Mouse (Mus musculus): ENCODE measurements around the gene Mctp2. TPM values are rescaled to one million over a fixed set of nuclear protein-coding genes. Genes with fewer than 3 reads are reported as not detected.
"Not testable (repeated sequence)": the region's sequence is repeated elsewhere in the genome, so short reads cannot be mapped to it uniquely, and the experiment has no call there.

Mctp2 gene
- polyA plus RNA-seq, 1 experiment from 2014 or later = 1.5 TPM

GRCm38 (mm10) chr7:72260766-72261655 is 45.4 kb downstream of the Mctp2 start:
- no peak overlapping the region for H3K4me3 ChIP-seq
- no peak overlapping the region for H3K27ac ChIP-seq (replicated peaks)
- no peak overlapping the region for H3K4me2 ChIP-seq
- no peak for ATAC-seq (ENCODE audit: low read depth)
- H3K9me3 ChIP-seq = no peaks in the 10 kb centered on the region
- no peak overlapping the region for H3K9ac ChIP-seq
- no peaks in the 10 kb centered on the region for H3K4me1 ChIP-seq (replicated peaks)
- no peaks in the 10 kb centered on the region for H3K36me3 ChIP-seq
- no peaks in the 10 kb centered on the region for H3K27me3 ChIP-seq
- 92% methylated on average over 8 of the region's 8 CpGs for WGBS

DNA sequence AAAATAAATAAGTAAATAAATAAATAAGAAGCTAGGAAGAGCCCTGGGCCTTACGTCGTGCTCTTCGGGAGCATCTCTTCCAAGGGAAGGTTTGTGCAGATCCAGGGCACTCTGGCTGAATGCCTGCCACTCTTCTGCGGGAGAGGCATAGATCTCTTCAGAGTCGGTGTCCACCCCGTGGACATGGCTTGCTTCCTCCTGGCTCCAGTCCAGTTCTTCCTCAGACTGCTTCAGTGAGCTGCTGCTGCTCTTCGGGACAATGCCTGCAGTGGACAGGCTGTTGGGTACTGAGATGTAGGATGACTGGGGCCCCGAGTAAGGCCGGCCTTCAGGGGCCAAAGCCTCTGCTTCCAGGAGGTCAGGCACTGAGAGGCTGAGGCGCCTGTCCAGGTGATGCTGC is 47.4 kb downstream of the Mctp2 start:
- no peaks in the 10 kb centered on the region for H3K4me1 ChIP-seq (replicated peaks)
- H3K27me3 ChIP-seq = no peaks in the 10 kb centered on the region
- ATAC-seq (ENCODE audit: low read depth) = no peak
- H3K27ac ChIP-seq (replicated peaks) = no peak overlapping the region
- 84% methylated on average over 10 of the region's 10 CpGs for WGBS
- H3K4me2 ChIP-seq = no peak overlapping the region
- no peaks in the 10 kb centered on the region for H3K9me3 ChIP-seq
- no peak overlapping the region for H3K9ac ChIP-seq
- no peak overlapping the region for H3K4me3 ChIP-seq
- H3K36me3 ChIP-seq = no peaks in the 10 kb centered on the region

DNA sequence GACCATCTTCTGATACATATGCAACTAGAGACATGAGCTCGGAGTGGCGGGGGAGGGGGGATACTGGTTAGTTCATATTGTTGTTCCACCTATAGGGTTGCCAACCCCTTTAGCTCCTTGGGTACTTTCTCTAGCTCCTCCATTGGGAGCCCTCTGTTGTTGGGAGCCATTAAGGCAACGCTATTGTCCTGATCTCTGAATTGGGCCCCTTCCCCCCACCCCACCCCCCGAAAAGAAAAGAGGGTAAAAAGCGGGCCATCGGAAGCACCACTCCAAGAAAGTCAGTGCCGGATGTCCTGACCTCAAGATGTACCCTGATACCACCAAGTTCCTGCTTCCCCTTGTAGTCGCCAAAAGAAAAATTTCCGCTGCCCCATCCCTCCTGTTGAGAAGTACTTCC is 56.1 kb downstream of the Mctp2 start:
- not testable (repeated sequence) for H3K9ac ChIP-seq; H3K4me2 ChIP-seq; H3K9me3 ChIP-seq; H3K27ac ChIP-seq (replicated peaks); ATAC-seq (ENCODE audit: low read depth); H3K27me3 ChIP-seq; H3K36me3 ChIP-seq; H3K4me1 ChIP-seq (replicated peaks); H3K4me3 ChIP-seq
- WGBS = 88% methylated on average over 8 of the region's 9 CpGs

- WGBS = 95% methylated on average over 9 of the region's 9 CpGs
- Histone ChIP-seq H3K4me1 (replicated peaks) (no peaks in the 10 kb centered on the region), H3K36me3 (no peaks in the 10 kb centered on the region), H3K4me2 (no peak overlapping the region), H3K4me3 (no peak overlapping the region), H3K9ac (no peak overlapping the region), H3K27me3 (no peaks in the 10 kb centered on the region), H3K27ac (replicated peaks) (no peak overlapping the region), H3K9me3 (no peaks in the 10 kb centered on the region)
- no peak for ATAC-seq (ENCODE audit: low read depth)
Observed at GRCm38 (mm10) chr7:72241269-72241668, 65.1 kb downstream of the Mctp2 start.

GRCm38 (mm10) chr7:72239782-72240493 is 66.5 kb downstream of the Mctp2 start:
- Histone ChIP-seq H3K4me2 (no peak overlapping the region), H3K27me3 (no peaks in the 10 kb centered on the region), H3K9me3 (no peaks in the 10 kb centered on the region), H3K9ac (no peak overlapping the region), H3K4me1 (replicated peaks) (no peaks in the 10 kb centered on the region), H3K36me3 (no peaks in the 10 kb centered on the region), H3K4me3 (no peak overlapping the region), H3K27ac (replicated peaks) (no peak overlapping the region)
- 0 out of 2 replicates have a peak, but pooled peaks have one; percentile 50 for ATAC-seq (ENCODE audit: low read depth)
- WGBS = 37% methylated on average over 3 of the region's 3 CpGs

GRCm38 (mm10) chr7:72238575-72238974 is 67.8 kb downstream of the Mctp2 start:
- H3K9ac ChIP-seq = no peak overlapping the region
- no peaks in the 10 kb centered on the region for H3K27me3 ChIP-seq
- 44% methylated on average over 4 of the region's 4 CpGs for WGBS
- H3K9me3 ChIP-seq = no peaks in the 10 kb centered on the region
- no peaks in the 10 kb centered on the region for H3K36me3 ChIP-seq
- no peak overlapping the region for H3K4me2 ChIP-seq
- H3K4me1 ChIP-seq (replicated peaks) = no peaks in the 10 kb centered on the region
- no peak overlapping the region for H3K27ac ChIP-seq (replicated peaks)
- no peak overlapping the region for H3K4me3 ChIP-seq
- ATAC-seq (ENCODE audit: low read depth) = peak; percentile 50; the same call in 1 of the 2 replicates

DNA sequence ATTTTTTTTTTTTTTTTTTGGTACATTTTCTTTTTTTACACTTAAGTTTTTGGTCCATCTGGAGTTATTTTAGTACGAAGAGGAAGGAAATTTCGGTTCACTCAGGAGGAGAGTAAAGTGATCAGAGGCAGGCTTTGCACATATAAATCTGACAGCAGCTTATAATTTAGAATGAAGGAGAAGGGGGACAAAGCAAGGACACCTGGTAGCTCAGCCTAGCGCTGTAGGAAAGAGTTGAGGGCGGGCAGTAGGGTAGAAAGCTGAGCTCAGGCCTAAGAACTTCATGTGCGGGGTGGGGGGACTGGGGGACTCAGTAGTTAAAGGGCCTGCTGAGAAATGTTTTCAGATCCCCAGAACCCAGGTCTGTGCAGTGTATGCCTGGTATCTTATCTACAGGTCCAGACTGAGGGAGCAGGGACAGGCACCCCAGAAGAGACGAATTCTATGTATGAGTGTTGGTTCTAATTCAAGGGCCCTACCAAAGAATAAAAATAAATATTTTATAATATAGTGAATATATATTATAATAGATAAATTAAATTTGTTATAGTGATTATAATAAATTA is 71.9 kb downstream of the Mctp2 start:
- H3K4me1 ChIP-seq (replicated peaks) = no peaks in the 10 kb centered on the region; the same call in 1 of the 2 replicates
- no peak overlapping the region for H3K9ac ChIP-seq
- H3K4me2 ChIP-seq = no peak overlapping the region
- no peaks in the 10 kb centered on the region for H3K27me3 ChIP-seq
- H3K27ac ChIP-seq (replicated peaks) = no peak overlapping the region
- ATAC-seq (ENCODE audit: low read depth) = no peak
- WGBS = 74% methylated on average over 6 of the region's 6 CpGs
- H3K4me3 ChIP-seq = no peak overlapping the region
- no peaks in the 10 kb centered on the region for H3K9me3 ChIP-seq
- no peaks in the 10 kb centered on the region for H3K36me3 ChIP-seq

GRCm38 (mm10) chr7:72231182-72231877 is 75.1 kb downstream of the Mctp2 start:
- H3K4me1 ChIP-seq (replicated peaks) = no peaks in the 10 kb centered on the region; the same call in 1 of the 2 replicates
- ATAC-seq (ENCODE audit: low read depth) = no peak
- H3K9ac ChIP-seq = no peak overlapping the region
- no peak overlapping the region for H3K4me2 ChIP-seq
- 38% methylated on average over 7 of the region's 7 CpGs for WGBS
- H3K9me3 ChIP-seq = no peaks in the 10 kb centered on the region
- H3K4me3 ChIP-seq = no peak overlapping the region
- H3K27me3 ChIP-seq = no peaks in the 10 kb centered on the region
- H3K36me3 ChIP-seq = no peaks in the 10 kb centered on the region
- H3K27ac ChIP-seq (replicated peaks) = no peak overlapping the region

GRCm38 (mm10) chr7:72229925-72230324 is 76.5 kb downstream of the Mctp2 start:
- H3K9ac ChIP-seq = no peak overlapping the region
- no peaks in the 10 kb centered on the region for H3K27me3 ChIP-seq
- H3K36me3 ChIP-seq = no peaks in the 10 kb centered on the region
- H3K27ac ChIP-seq (replicated peaks) = no peak overlapping the region
- no peak overlapping the region for H3K4me2 ChIP-seq
- WGBS = 23% methylated on average over 7 of the region's 7 CpGs
- no peaks in the 10 kb centered on the region; the same call in 1 of the 2 replicates for H3K4me1 ChIP-seq (replicated peaks)
- no peaks in the 10 kb centered on the region for H3K9me3 ChIP-seq
- H3K4me3 ChIP-seq = no peak overlapping the region
- no peak for ATAC-seq (ENCODE audit: low read depth)

DNA sequence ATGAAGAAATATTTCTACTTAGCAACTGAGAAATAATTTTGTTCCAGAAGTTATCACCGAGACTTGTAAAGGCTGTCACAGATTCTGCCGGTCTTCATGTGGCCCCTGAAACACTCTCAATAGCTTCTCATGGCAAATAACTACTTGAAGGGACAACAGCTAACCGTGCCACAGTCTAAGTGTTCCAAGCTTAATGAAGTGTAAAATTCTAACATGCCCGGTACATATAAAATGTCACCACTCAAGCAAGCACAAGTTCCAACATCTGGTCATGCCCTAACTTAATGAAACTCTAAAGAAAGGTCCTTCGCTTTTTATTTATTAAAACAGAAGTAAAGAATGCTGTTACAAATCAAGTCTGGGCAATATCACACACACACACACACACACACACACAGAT is 82.8 kb downstream of the Mctp2 start:
- no peak overlapping the region for H3K4me3 ChIP-seq
- no peaks in the 10 kb centered on the region for H3K9me3 ChIP-seq
- no peaks in the 10 kb centered on the region for H3K36me3 ChIP-seq
- no peak overlapping the region for H3K27ac ChIP-seq (replicated peaks)
- H3K4me1 ChIP-seq (replicated peaks) = no peaks in the 10 kb centered on the region
- ATAC-seq (ENCODE audit: low read depth) = no peak
- H3K4me2 ChIP-seq = no peak overlapping the region
- no peak overlapping the region for H3K9ac ChIP-seq
- no peaks in the 10 kb centered on the region for H3K27me3 ChIP-seq
- 61% methylated on average over 5 of the region's 5 CpGs for whole genome bisulfite sequencing

GRCm38 (mm10) chr7:72222532-72222931 is 83.9 kb downstream of the Mctp2 start:
- no peak for ATAC-seq (ENCODE audit: low read depth)
- 74% methylated on average over 8 of the region's 8 CpGs for WGBS
- H3K27ac ChIP-seq (replicated peaks) = no peak overlapping the region
- no peaks in the 10 kb centered on the region for H3K4me1 ChIP-seq (replicated peaks)
- no peaks in the 10 kb centered on the region for H3K36me3 ChIP-seq
- H3K4me2 ChIP-seq = no peak overlapping the region
- no peak overlapping the region for H3K9ac ChIP-seq
- no peaks in the 10 kb centered on the region for H3K9me3 ChIP-seq
- no peaks in the 10 kb centered on the region for H3K27me3 ChIP-seq
- H3K4me3 ChIP-seq = no peak overlapping the region

DNA sequence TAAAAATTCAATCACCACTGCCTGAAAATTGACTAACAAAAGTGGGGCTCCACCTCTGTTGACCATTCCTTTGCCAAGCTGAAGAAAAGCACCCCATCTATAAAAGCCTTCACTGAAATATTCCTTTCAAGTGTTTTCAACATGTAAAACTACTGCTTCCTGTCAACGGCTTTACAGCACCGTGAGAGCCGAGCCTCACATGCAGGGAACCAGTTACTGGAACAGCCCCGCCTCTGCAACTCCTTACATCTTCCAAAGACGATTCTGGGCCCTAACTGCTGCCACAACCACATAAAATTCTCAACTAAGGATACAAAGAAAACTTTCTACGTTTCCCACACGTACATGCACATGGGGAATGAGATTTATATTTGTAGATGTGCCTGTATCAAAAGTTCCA is 88.4 kb downstream of the Mctp2 start:
- no peak overlapping the region for H3K4me3 ChIP-seq
- no peak for ATAC-seq (ENCODE audit: low read depth)
- no peak overlapping the region for H3K9ac ChIP-seq
- no peaks in the 10 kb centered on the region for H3K9me3 ChIP-seq
- no peak overlapping the region for H3K4me2 ChIP-seq
- H3K4me1 ChIP-seq (replicated peaks) = no peaks in the 10 kb centered on the region
- no peak overlapping the region for H3K27ac ChIP-seq (replicated peaks)
- no peaks in the 10 kb centered on the region for H3K36me3 ChIP-seq
- H3K27me3 ChIP-seq = no peaks in the 10 kb centered on the region
- WGBS = 58% methylated on average over 7 of the region's 7 CpGs
